Mouse (Mus musculus) brown adipose tissue, adult 24 weeks (tissue): ENCODE data around the gene Sipa1l1. TPM values are rescaled to one million over a fixed set of nuclear protein-coding genes. Genes with fewer than 3 reads are reported as not detected.

ENCODE experiments used
- H3K27ac ChIP-seq: fragments of 200-500 bp; replicated peaks from 2 replicates; pipeline ENCODE4 v1.5.1; 2012; ENCODE audit warnings: low read depth, mild to moderate bottlenecking, low read length
- H3K4me1 ChIP-seq: fragments of 200-500 bp; 2 replicates; pipeline ENCODE4 v1.6.1; 2012; ENCODE audit warnings: low read length, mixed read lengths; ENCODE audit not compliant: control insufficient read depth, insufficient read depth, insufficient read length
- H3K4me3 ChIP-seq: fragments of 200-500 bp; 2 replicates; pipeline ENCODE4 v1.5.1; 2012; ENCODE audit warnings: low read depth, mild to moderate bottlenecking, low read length, moderate library complexity; ENCODE audit not compliant: insufficient read depth
- polyA plus RNA-seq: library from polyadenylated mRNA; stranded (reverse); fragments of >200 nt; gene quantifications from 2 replicates; pipeline ENCODE4 v1.2.4, GENCODE M21; 2012; ENCODE audit not compliant: missing spikeins, insufficient read depth, insufficient read length

Gene Sipa1l1
- polyA plus RNA-seq, 1 experiment = 29.7 TPM

- H3K27ac ChIP-seq = no peak overlapping the region
- no peak overlapping the region for H3K4me3 ChIP-seq
- peaks cover 6% of the 10 kb centered on the region; the same call in 1 of the 2 replicates for H3K4me1 ChIP-seq
These were observed 159.0 kb downstream of the Sipa1l1 start for GRCm38 (mm10) chr12:82328112-82328511.

DNA sequence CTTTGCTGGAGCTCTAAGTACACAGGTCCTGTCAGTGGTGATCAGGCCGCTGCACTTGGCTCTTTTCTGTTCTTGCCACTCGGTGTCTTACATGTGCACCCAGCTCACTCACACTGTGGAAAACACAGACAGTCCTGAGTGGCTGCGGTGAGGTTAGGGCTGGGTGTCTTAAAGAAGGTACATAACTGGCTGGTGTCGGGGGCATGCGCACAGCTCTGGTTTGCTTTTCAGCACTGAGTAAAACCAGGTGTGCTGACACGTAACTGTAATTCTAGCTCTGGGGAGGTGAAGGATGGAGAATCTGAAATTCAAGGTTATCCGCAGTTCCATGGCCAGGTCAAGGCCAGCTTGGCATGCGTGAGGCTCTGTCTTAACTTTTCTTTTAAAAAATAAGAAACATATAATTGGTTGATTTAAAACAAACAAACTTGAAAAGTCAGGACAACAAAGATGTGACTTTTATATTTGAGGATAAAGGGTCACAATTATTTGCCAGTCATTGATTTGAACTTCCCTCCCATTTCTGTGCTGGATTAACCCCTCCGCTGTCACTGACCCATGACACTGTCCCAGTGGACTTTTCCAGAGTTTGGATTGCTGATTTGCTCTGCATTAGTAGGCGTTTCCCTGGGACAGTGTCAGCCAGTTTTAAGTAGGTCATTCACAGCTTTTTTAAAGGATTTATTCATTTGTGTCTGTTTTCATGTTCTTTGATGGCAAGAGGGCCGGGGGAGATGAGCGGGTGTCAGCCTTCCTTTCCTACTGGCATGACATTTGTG, 163.9 kb downstream of the Sipa1l1 start:
- no peak overlapping the region for H3K27ac ChIP-seq
- H3K4me3 ChIP-seq = no peak overlapping the region
- peaks cover 7% of the 10 kb centered on the region; the same call in 1 of the 2 replicates for H3K4me1 ChIP-seq

DNA sequence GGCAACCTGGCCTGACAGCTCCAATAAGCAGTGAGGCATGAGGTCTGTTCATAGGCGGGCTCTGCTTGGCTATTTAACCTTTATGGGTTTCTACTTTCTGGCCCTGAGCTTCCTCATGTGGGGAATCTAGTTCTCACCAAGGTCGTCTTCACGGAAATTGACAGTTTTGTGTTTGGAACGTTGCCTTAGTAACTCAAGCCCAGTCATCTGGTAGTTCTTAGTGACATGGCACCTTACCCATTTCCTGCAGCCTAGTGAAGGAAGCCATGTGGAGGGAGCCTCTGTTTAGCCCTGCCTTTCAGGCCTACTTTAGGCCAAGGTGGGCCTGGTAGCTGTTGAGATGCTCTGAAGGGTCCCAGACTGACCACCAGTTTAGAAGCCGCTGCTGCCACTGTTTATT, 164.9 kb downstream of the Sipa1l1 start:
- Histone ChIP-seq H3K27ac (no peak overlapping the region), H3K4me1 (peaks cover 7% of the 10 kb centered on the region; the same call in 1 of the 2 replicates)

DNA sequence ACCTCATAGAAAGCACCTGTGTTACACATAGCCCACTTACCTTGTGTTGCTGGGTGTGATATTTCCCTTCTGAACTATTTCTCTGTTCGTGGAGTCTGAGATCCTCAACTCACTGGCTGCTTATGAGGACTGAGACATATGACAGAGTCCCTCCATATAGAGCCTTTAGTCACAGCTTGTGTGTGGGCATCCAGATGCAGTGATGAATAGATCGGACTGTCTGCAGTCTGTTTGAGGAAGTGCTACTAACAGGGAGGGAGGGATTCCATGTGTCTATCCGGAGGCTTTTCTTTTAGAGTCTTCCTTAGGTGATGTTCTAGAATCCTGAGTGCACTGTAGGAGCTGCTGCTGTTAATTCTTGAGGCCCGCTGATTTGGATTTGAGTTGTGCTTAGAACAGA, 165.4 kb downstream of the Sipa1l1 start:
- Histone ChIP-seq H3K4me1 (peaks cover 7% of the 10 kb centered on the region; the same call in 1 of the 2 replicates), H3K27ac (no peak overlapping the region), H3K4me3 (no peak overlapping the region)

More for the DNA sequence above, 164.9 kb downstream of the Sipa1l1 start:
- no peak overlapping the region for H3K4me3 ChIP-seq

DNA sequence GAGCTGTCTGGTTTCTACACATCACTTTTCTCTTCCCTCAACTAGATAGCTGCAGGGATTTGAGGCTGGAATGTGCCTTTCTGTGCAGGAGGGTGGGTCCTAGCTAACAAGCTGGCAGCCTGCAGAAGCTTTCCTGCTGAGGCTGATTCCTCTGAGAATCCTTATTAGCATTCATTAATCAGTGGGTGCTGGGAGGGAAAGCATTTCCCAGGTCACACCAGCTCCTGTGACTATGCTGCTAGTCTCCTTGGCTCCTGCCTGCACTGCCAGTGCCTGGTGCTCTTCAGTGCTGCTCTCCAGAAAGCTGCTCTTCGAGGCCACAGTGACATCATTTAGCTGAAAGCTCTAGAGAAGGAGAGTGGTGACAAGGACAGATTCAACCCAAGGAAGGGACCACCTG, 166.0 kb downstream of the Sipa1l1 start:
- Histone ChIP-seq H3K4me1 (peaks cover 7% of the 10 kb centered on the region; the same call in 1 of the 2 replicates), H3K4me3 (no peak overlapping the region), H3K27ac (no peak overlapping the region)

- Histone ChIP-seq H3K27ac (no peak overlapping the region), H3K4me1 (peaks cover 2% of the 10 kb centered on the region; the same call in 1 of the 2 replicates), H3K4me3 (no peak overlapping the region)
These were observed 169.4 kb downstream of the Sipa1l1 start for GRCm38 (mm10) chr12:82338550-82338949.

- peak overlapping the region; percentile 29 for H3K4me3 ChIP-seq
- no peak overlapping the region for H3K27ac ChIP-seq
- H3K4me1 ChIP-seq = peaks cover under 1% of the 10 kb centered on the region; the same call in 1 of the 2 replicates
These were observed 170.2 kb downstream of the Sipa1l1 start for GRCm38 (mm10) chr12:82339221-82339861.

DNA sequence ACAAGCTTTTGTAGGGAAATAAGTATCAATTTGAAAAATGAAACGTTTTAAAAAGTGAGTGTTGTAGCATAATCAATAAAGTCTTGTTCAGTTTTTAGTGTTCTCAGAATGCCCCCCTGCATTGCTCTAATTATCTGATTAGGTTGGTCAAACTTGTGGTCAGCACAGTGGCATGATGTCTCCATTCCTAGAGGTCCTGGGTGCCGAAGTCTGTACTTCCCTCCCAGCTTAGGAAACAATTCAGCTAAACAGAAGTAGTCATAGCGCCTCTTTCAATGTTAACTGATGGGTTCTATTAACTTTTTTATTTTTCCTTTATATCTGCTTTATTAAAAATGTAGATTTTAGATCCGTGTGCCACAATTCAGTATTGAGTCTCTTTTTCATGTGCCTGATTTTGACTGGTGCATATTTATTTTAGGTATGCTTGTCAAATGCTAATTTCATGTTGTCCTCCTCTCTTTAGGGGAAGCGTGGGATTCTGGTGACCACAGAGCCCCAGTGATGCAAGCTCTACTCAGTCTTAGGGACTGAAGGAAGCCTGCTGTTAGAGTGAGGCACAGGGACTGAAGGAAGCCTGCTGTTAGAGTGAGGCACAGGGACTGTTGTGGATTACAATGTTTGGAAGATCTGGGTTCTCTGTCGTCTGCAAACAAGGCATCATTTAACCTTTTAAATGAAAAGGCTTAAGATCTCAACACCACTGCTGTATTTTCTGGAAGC, 171.2 kb downstream of the Sipa1l1 start:
- no peak overlapping the region for H3K27ac ChIP-seq
- peaks cover 2% of the 10 kb centered on the region; the same call in 1 of the 2 replicates for H3K4me1 ChIP-seq
- no peak overlapping the region for H3K4me3 ChIP-seq

DNA sequence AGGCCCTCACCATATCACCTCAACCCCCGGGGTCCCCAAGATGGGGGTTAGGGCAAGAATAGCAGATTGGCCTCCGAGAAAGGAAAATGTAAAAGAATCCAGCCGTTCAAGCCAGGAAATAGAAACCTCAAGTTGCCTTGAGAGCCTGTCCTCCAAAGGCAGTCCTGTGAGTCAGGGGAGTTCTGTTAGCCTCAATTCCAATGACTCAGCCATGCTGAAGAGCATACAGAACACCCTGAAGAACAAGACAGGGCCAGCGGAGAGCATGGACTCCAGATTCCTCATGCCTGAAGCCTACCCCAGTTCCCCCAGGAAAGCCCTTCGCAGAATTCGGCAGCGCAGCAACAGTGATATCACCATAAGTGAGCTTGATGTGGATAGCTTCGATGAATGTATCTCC, 172.1 kb downstream of the Sipa1l1 start:
- peaks cover 2% of the 10 kb centered on the region; the same call in 1 of the 2 replicates for H3K4me1 ChIP-seq
- H3K27ac ChIP-seq = no peak overlapping the region
- no peak overlapping the region for H3K4me3 ChIP-seq

- Histone ChIP-seq H3K4me1 (peaks cover 2% of the 10 kb centered on the region; the same call in 1 of the 2 replicates), H3K27ac (no peak overlapping the region), H3K4me3 (no peak overlapping the region)
These were observed 172.6 kb downstream of the Sipa1l1 start for GRCm38 (mm10) chr12:82341696-82342095.

GRCm38 (mm10) chr12:82350082-82350481, 181.0 kb downstream of the Sipa1l1 start:
- Histone ChIP-seq H3K4me1 (peaks cover 13% of the 10 kb centered on the region), H3K4me3 (no peak overlapping the region), H3K27ac (no peak overlapping the region)

- no peak overlapping the region for H3K27ac ChIP-seq
- no peak overlapping the region for H3K4me3 ChIP-seq
- peaks cover 13% of the 10 kb centered on the region for H3K4me1 ChIP-seq
These were observed 181.8 kb downstream of the Sipa1l1 start for GRCm38 (mm10) chr12:82350891-82351290.

GRCm38 (mm10) chr12:82353660-82354059, 184.5 kb downstream of the Sipa1l1 start:
- no peak overlapping the region for H3K27ac ChIP-seq
- peaks cover 13% of the 10 kb centered on the region for H3K4me1 ChIP-seq
- no peak overlapping the region for H3K4me3 ChIP-seq

GRCm38 (mm10) chr12:82355419-82356149, 186.5 kb downstream of the Sipa1l1 start:
- Histone ChIP-seq H3K27ac (no peak overlapping the region), H3K4me3 (no peak overlapping the region), H3K4me1 (peaks cover 10% of the 10 kb centered on the region; the same call in 1 of the 2 replicates)
